ENCODE assay signal across 7 mouse cellular contexts in the genomic region with DNA sequence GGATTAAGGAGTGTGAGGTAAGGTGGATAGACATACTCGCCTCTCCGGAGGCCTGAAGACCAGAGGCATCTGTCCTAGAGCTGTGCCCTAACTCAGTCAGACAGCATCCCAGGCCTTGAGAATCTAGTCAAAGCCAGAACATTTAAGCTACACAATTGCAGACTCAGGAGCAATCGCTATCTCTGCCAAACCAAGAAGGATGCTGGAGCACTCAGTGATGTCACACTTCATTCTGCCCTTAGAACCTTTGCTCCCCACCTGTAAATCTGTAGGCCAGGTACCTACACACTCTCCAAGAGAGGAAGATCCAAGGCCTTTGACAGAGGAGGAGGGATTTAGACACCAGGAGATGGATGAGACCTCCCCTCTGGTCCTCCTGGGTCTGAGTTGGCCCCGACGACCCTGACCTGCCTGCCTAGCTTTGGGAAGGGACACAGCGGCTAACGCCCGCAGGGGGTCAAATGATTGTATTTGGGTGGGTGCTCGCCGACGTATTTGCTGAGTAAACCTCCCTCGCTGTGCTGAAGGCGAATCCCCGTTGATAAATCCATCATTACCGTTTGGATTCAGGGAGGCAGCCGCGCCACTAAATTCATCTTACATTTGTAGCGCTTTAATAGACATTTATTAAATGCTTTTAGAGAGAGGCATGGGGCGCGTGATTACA. TPM values are rescaled to one million over a fixed set of nuclear protein-coding genes. Genes with fewer than 3 reads are reported as not detected.
DNase-seq lines count a peak whose midpoint lies in the region; ATAC-seq and TF ChIP-seq lines count a peak whose summit lies in the region.

No protein-coding gene starts in this region.

- H3K27ac ChIP-seq in lung, embryonic 16.5 days (ENCODE audit: low read length), result peak overlapping the region; percentile 96
- peak overlapping the region; percentile 98 for H3K27ac ChIP-seq in hindbrain, embryonic 10.5 days
- 0 out of 2 replicates have a peak overlapping the region, but pooled peaks have one; percentile 99 for H3K27ac ChIP-seq in limb, embryonic 10.5 days
- H3K27ac ChIP-seq in stomach, embryonic 15.5 days, result peak overlapping the region; percentile 74

- H3K4me1 ChIP-seq in lung, embryonic 16.5 days (replicated peaks; ENCODE audit: control insufficient read depth, insufficient read depth, low read length), result peaks cover 49% of the 10 kb centered on the region
- peaks cover 2% of the 10 kb centered on the region for H3K4me1 ChIP-seq in lung, adult 2 months (ENCODE audit: control insufficient read depth, insufficient read depth, low read length)
- H3K4me1 ChIP-seq in hindbrain, embryonic 10.5 days (replicated peaks), result peaks cover 90% of the 10 kb centered on the region
- peaks cover 87% of the 10 kb centered on the region for H3K4me1 ChIP-seq in limb, embryonic 10.5 days
- peaks cover 25% of the 10 kb centered on the region for H3K4me1 ChIP-seq in stomach, embryonic 15.5 days

- H3K9ac ChIP-seq in lung, embryonic 16.5 days (ENCODE audit: low read length), result peak overlapping the region; percentile 95
- no peak overlapping the region for H3K9ac ChIP-seq in stomach, embryonic 15.5 days

- no peak for DNase-seq in lung, adult 2 months
- peak; percentile 57 for DNase-seq in hindbrain, embryonic 10.5 days (ENCODE audit: low spot score)
- peak; percentile 47 for DNase-seq in limb, embryonic 10.5 days (ENCODE audit: low spot score)
- DNase-seq in right cerebral cortex, postnatal 10 days (ENCODE audit: low spot score in 2 of 2), result no peak
- DNase-seq in adrenal gland, postnatal 14 days, result no peak

- 40% methylated on average over 20 of the region's 20 CpGs for WGBS in lung, embryonic 16.5 days
- 48% methylated on average over 20 of the region's 20 CpGs for WGBS in lung, adult 2 months
- 6% methylated on average over 20 of the region's 20 CpGs for WGBS in hindbrain, embryonic 10.5 days
- 8% methylated on average over 20 of the region's 20 CpGs for WGBS in limb, embryonic 10.5 days
- WGBS in stomach, embryonic 15.5 days, result 28% methylated on average over 20 of the region's 20 CpGs

- peak overlapping the region; percentile 70 for H3K4me2 ChIP-seq in lung, embryonic 16.5 days (ENCODE audit: low read depth, low read length)
- H3K4me2 ChIP-seq in stomach, embryonic 15.5 days, result peak overlapping the region; percentile 72

- H3K4me3 ChIP-seq in lung, embryonic 16.5 days (ENCODE audit: low read length), result peak overlapping the region; percentile 43; the same call in 1 of the 2 replicates
- no peak overlapping the region for H3K4me3 ChIP-seq in lung, adult 2 months (replicated peaks; ENCODE audit: extremely low read depth, low read depth, low read length)
- H3K4me3 ChIP-seq in hindbrain, embryonic 10.5 days, result peak overlapping the region; percentile 93
- peak overlapping the region; percentile 67 for H3K4me3 ChIP-seq in limb, embryonic 10.5 days
- H3K4me3 ChIP-seq in stomach, embryonic 15.5 days (replicated peaks), result peak overlapping the region; percentile 34; the same call in 1 of the 2 replicates

- H3K9me3 ChIP-seq in lung, embryonic 16.5 days (ENCODE audit: control insufficient read depth, low read length), result no peaks in the 10 kb centered on the region
- H3K9me3 ChIP-seq in hindbrain, embryonic 10.5 days, result no peaks in the 10 kb centered on the region
- no peaks in the 10 kb centered on the region for H3K9me3 ChIP-seq in limb, embryonic 10.5 days (replicated peaks)
- H3K9me3 ChIP-seq in stomach, embryonic 15.5 days, result no peaks in the 10 kb centered on the region

- H3K36me3 ChIP-seq in lung, embryonic 16.5 days (ENCODE audit: control insufficient read depth, insufficient read depth, low read length), result 0 out of 2 replicates have a peak, but pooled peaks cover 2% of the 10 kb centered on the region
- H3K36me3 ChIP-seq in hindbrain, embryonic 10.5 days, result no peaks in the 10 kb centered on the region
- no peaks in the 10 kb centered on the region for H3K36me3 ChIP-seq in limb, embryonic 10.5 days
- H3K36me3 ChIP-seq in stomach, embryonic 15.5 days, result no peaks in the 10 kb centered on the region

- TF ChIP-seq POLR2A in lung, adult 2 months (IDR thresholded peaks at IDR 0.05; ENCODE audit: borderline replicate concordance, extremely low read depth, low read depth, low read length), result no peak

- ATAC-seq in lung, embryonic 16.5 days (ENCODE audit: low read depth), result no peak
- ATAC-seq in stomach, embryonic 15.5 days (ENCODE audit: insufficient read depth, low FRiP score, low read depth), result no peak

- TF ChIP-seq CTCF in lung, adult 2 months (IDR thresholded peaks at IDR 0.05; ENCODE audit: insufficient read depth, low read length), result no peak

- H3K27me3 ChIP-seq in lung, embryonic 16.5 days (ENCODE audit: control insufficient read depth, insufficient read depth, low read depth, low read length), result no peaks in the 10 kb centered on the region
- H3K27me3 ChIP-seq in hindbrain, embryonic 10.5 days (ENCODE audit: insufficient read depth, poor library complexity, severe bottlenecking), result peaks cover 78% of the 10 kb centered on the region
- peaks cover 50% of the 10 kb centered on the region for H3K27me3 ChIP-seq in limb, embryonic 10.5 days (ENCODE audit: low read depth, poor library complexity, severe bottlenecking)
- H3K27me3 ChIP-seq in stomach, embryonic 15.5 days (replicated peaks), result no peaks in the 10 kb centered on the region

RNA-seq across cellular contexts. Expression of gene Nr2f2, which starts 19.5 kb away (rescaled TPM):
- 83.5 and 95.7 TPM in 2 replicates for polyA plus RNA-seq in lung, embryonic 16.5 days (2015; fragmentation: Nextera tagmentation; extraction: Ambion mirVana)
- 231 and 263 TPM in 2 replicates for polyA plus RNA-seq in lung, adult 2 months (2012; rRNA removed)
- polyA plus RNA-seq in hindbrain, embryonic 10.5 days (2016; fragmentation: Nextera tagmentation; extraction: Ambion mirVana), result 83.4 and 86.4 TPM in 2 replicates
- 48.0 and 56.8 TPM in 2 replicates for polyA plus RNA-seq in limb, embryonic 10.5 days (2016; fragmentation: Nextera tagmentation; extraction: Ambion mirVana)
- polyA plus RNA-seq in stomach, embryonic 15.5 days (2015; fragmentation: Nextera tagmentation; extraction: Ambion mirVana), result 66.9 and 72.6 TPM in 2 replicates
- total RNA-seq in adrenal gland, postnatal 14 days (2021), result 91.5 and 106 TPM in 2 replicates

Comparison
In these comparisons a context has a peak if more than half of its experiments do, and no peak if none do; other contexts are left out.
1. DNase-seq: peak in hindbrain, embryonic 10.5 days (single experiment) and limb, embryonic 10.5 days (single experiment); none in lung, adult 2 months (single experiment), right cerebral cortex, postnatal 10 days (0 of 2) and adrenal gland, postnatal 14 days (single experiment).
2. Peak in every context shown above with its lines, with median percentiles within 50 percentile points of each other: H3K27ac ChIP-seq.